Mouse (Mus musculus) hindbrain, embryonic 13.5 days (tissue): ENCODE measurements at regions not wholly inside any gene's neighbourhood (a gene's known extent, or its start where the extent isn't known, plus 50 kb on each side); places are given as distances from the start of the nearest gene placed in this dataset.
A peak's percentile ranks its signal among the peaks of the same experiment; 100 is the strongest.

Experiments used
- ATAC-seq: fragments of 200-750 bp; cut with Nextera tagmentation; 2 replicates; pipeline ENCODE4 v1.8.0; 2017; ENCODE audit warnings: moderate TSS enrichment; ENCODE audit not compliant: low FRiP score
- H3K27ac ChIP-seq: fragments of 300-500 bp; sonication (generic); 2 replicates; pipeline ENCODE4 v1.5.1; 2015; ENCODE audit warnings: inconsistent platforms, mild to moderate bottlenecking, moderate library complexity
- H3K27me3 ChIP-seq: fragments of 300-500 bp; sonication (generic); 2 replicates; pipeline ENCODE4 v1.6.1; 2015; ENCODE audit warnings: mild to moderate bottlenecking, inconsistent platforms
- H3K36me3 ChIP-seq: fragments of 300-500 bp; sonication (generic); 2 replicates; pipeline ENCODE4 v1.6.1; 2015; ENCODE audit warnings: mild to moderate bottlenecking, inconsistent platforms
- H3K4me1 ChIP-seq: fragments of 300-500 bp; sonication (generic); replicated peaks from 2 replicates; pipeline ENCODE4 v1.6.1; 2015; ENCODE audit warnings: inconsistent platforms
- H3K4me2 ChIP-seq: fragments of 300-500 bp; sonication (generic); 2 replicates; pipeline ENCODE4 v1.6.1; 2015; ENCODE audit warnings: inconsistent platforms, mild to moderate bottlenecking, moderate library complexity
- H3K4me3 ChIP-seq: fragments of 300-500 bp; sonication (generic); 2 replicates; pipeline ENCODE4 v1.5.1; 2015; ENCODE audit warnings: mild to moderate bottlenecking, inconsistent platforms
- H3K9ac ChIP-seq: fragments of 300-500 bp; sonication (generic); 2 replicates; pipeline ENCODE4 v1.6.1; 2015; ENCODE audit warnings: mild to moderate bottlenecking, inconsistent platforms
- H3K9me3 ChIP-seq: fragments of 300-500 bp; sonication (generic); 2 replicates; pipeline ENCODE4 v1.6.1; 2016; ENCODE audit warnings: inconsistent platforms
- WGBS: fragments of 180-500 bp; shearing (Covaris S2); methylation state at CpG from one replicate; pipeline ENCODE4 v1.1.7; 2015; 5-methylcytosine and 5-hydroxymethylcytosine counted together

- no peak for ATAC-seq
- Histone ChIP-seq H3K4me1 (peaks cover 8% of the 10 kb centered on the region; the same call in 1 of the 2 replicates), H3K27ac (no peak overlapping the region), H3K36me3 (no peaks in the 10 kb centered on the region), H3K4me3 (no peak overlapping the region), H3K9ac (no peak overlapping the region), H3K9me3 (no peaks in the 10 kb centered on the region), H3K27me3 (no peaks in the 10 kb centered on the region), H3K4me2 (no peak overlapping the region)
- WGBS = 82% methylated on average over 10 of the region's 10 CpGs
These were observed 301.9 kb downstream of the Fut8 start for GRCm38 (mm10) chr12:77539661-77540431.

GRCm38 (mm10) chr12:77541051-77541765, 303.3 kb downstream of the Fut8 start:
- no peak overlapping the region for H3K27ac ChIP-seq
- no peaks in the 10 kb centered on the region for H3K9me3 ChIP-seq
- no peak for ATAC-seq
- no peak overlapping the region for H3K4me2 ChIP-seq
- H3K36me3 ChIP-seq = no peaks in the 10 kb centered on the region
- H3K9ac ChIP-seq = no peak overlapping the region
- WGBS = 86% methylated on average over 10 of the region's 10 CpGs
- peaks cover 8% of the 10 kb centered on the region; the same call in 1 of the 2 replicates for H3K4me1 ChIP-seq
- H3K4me3 ChIP-seq = no peak overlapping the region
- no peaks in the 10 kb centered on the region for H3K27me3 ChIP-seq

- peaks cover 8% of the 10 kb centered on the region; the same call in 1 of the 2 replicates for H3K4me1 ChIP-seq
- no peak overlapping the region for H3K27ac ChIP-seq
- H3K36me3 ChIP-seq = no peaks in the 10 kb centered on the region
- WGBS = 88% methylated on average over 4 of the region's 4 CpGs
- no peak overlapping the region for H3K4me2 ChIP-seq
- H3K27me3 ChIP-seq = no peaks in the 10 kb centered on the region
- no peak overlapping the region for H3K4me3 ChIP-seq
- no peak for ATAC-seq
- no peaks in the 10 kb centered on the region for H3K9me3 ChIP-seq
- no peak overlapping the region for H3K9ac ChIP-seq
These were observed 303.9 kb downstream of the Fut8 start for GRCm38 (mm10) chr12:77541826-77542225.

- WGBS = 89% methylated on average over 6 of the region's 6 CpGs
- ATAC-seq = no peak
- H3K9me3 ChIP-seq = no peaks in the 10 kb centered on the region
These were observed 305.7 kb downstream of the Fut8 start for GRCm38 (mm10) chr12:77543651-77544050.

GRCm38 (mm10) chr12:77546165-77546564, 308.2 kb downstream of the Fut8 start:
- Histone ChIP-seq H3K4me2 (no peak overlapping the region), H3K27me3 (no peaks in the 10 kb centered on the region), H3K36me3 (no peaks in the 10 kb centered on the region), H3K9me3 (no peaks in the 10 kb centered on the region), H3K27ac (no peak overlapping the region), H3K4me1 (no peaks in the 10 kb centered on the region), H3K4me3 (no peak overlapping the region), H3K9ac (no peak overlapping the region)
- 40% methylated on average over 2 of the region's 2 CpGs for WGBS
- ATAC-seq = no peak

More at GRCm38 (mm10) chr12:77543651-77544050, 305.7 kb downstream of the Fut8 start:
- Histone ChIP-seq H3K27me3 (no peaks in the 10 kb centered on the region), H3K4me2 (no peak overlapping the region), H3K9ac (no peak overlapping the region), H3K36me3 (no peaks in the 10 kb centered on the region), H3K4me3 (no peak overlapping the region), H3K27ac (no peak overlapping the region), H3K4me1 (peaks cover 4% of the 10 kb centered on the region; the same call in 1 of the 2 replicates)

GRCm38 (mm10) chr12:77568286-77568685, 330.4 kb downstream of the Fut8 start:
- no peak overlapping the region for H3K4me2 ChIP-seq
- peak; percentile 71 for ATAC-seq
- H3K4me3 ChIP-seq = no peak overlapping the region
- H3K36me3 ChIP-seq = no peaks in the 10 kb centered on the region
- peaks cover 12% of the 10 kb centered on the region for H3K27me3 ChIP-seq
- H3K27ac ChIP-seq = no peak overlapping the region
- 8% methylated on average over 3 of the region's 3 CpGs for WGBS
- H3K9me3 ChIP-seq = no peaks in the 10 kb centered on the region
- H3K9ac ChIP-seq = no peak overlapping the region
- H3K4me1 ChIP-seq = peaks cover 5% of the 10 kb centered on the region; the same call in 1 of the 2 replicates

GRCm38 (mm10) chr12:77570501-77570900, 332.6 kb downstream of the Fut8 start:
- Histone ChIP-seq H3K4me1 (peaks cover 5% of the 10 kb centered on the region; the same call in 1 of the 2 replicates), H3K27ac (no peak overlapping the region), H3K4me2 (no peak overlapping the region), H3K4me3 (no peak overlapping the region), H3K9ac (no peak overlapping the region), H3K36me3 (no peaks in the 10 kb centered on the region), H3K27me3 (peaks cover 14% of the 10 kb centered on the region), H3K9me3 (no peaks in the 10 kb centered on the region)
- no peak for ATAC-seq
- 89% methylated on average over 3 of the region's 3 CpGs for WGBS

- H3K9me3 ChIP-seq = no peaks in the 10 kb centered on the region
- H3K36me3 ChIP-seq = no peaks in the 10 kb centered on the region
- H3K4me3 ChIP-seq = no peak overlapping the region
- H3K4me1 ChIP-seq = peaks cover 5% of the 10 kb centered on the region; the same call in 1 of the 2 replicates
- H3K4me2 ChIP-seq = no peak overlapping the region
- H3K9ac ChIP-seq = no peak overlapping the region
- H3K27me3 ChIP-seq = peaks cover 14% of the 10 kb centered on the region
- H3K27ac ChIP-seq = no peak overlapping the region
- no peak for ATAC-seq
- 87% methylated on average over 5 of the region's 5 CpGs for WGBS
These were observed 333.1 kb downstream of the Fut8 start for GRCm38 (mm10) chr12:77571071-77571470.

GRCm38 (mm10) chr12:77575046-77575445, 337.1 kb downstream of the Fut8 start:
- H3K9ac ChIP-seq = no peak overlapping the region
- ATAC-seq = no peak
- H3K27ac ChIP-seq = no peak overlapping the region
- H3K4me3 ChIP-seq = no peak overlapping the region
- H3K4me2 ChIP-seq = no peak overlapping the region
- WGBS = 83% methylated on average over 3 of the region's 3 CpGs
- peaks cover 5% of the 10 kb centered on the region; the same call in 1 of the 2 replicates for H3K4me1 ChIP-seq
- H3K36me3 ChIP-seq = no peaks in the 10 kb centered on the region
- H3K9me3 ChIP-seq = no peaks in the 10 kb centered on the region
- H3K27me3 ChIP-seq = peaks cover 3% of the 10 kb centered on the region; the same call in 1 of the 2 replicates

- whole genome bisulfite sequencing = 41% methylated on average over 2 of the region's 2 CpGs
- Histone ChIP-seq H3K4me2 (no peak overlapping the region), H3K9ac (no peak overlapping the region), H3K27me3 (no peaks in the 10 kb centered on the region), H3K4me3 (no peak overlapping the region), H3K4me1 (no peaks in the 10 kb centered on the region), H3K36me3 (no peaks in the 10 kb centered on the region), H3K9me3 (no peaks in the 10 kb centered on the region), H3K27ac (no peak overlapping the region)
- ATAC-seq = no peak
These were observed 350.4 kb downstream of the Fut8 start for GRCm38 (mm10) chr12:77588297-77588696.

- H3K4me3 ChIP-seq = no peak overlapping the region
- H3K4me2 ChIP-seq = no peak overlapping the region
- no peaks in the 10 kb centered on the region for H3K36me3 ChIP-seq
- 69% methylated on average over 5 of the region's 5 CpGs for WGBS
- H3K9me3 ChIP-seq = no peaks in the 10 kb centered on the region
- H3K9ac ChIP-seq = no peak overlapping the region
- no peak for ATAC-seq
- no peak overlapping the region for H3K27ac ChIP-seq
- H3K27me3 ChIP-seq = no peaks in the 10 kb centered on the region
- H3K4me1 ChIP-seq = no peaks in the 10 kb centered on the region
These were observed 351.5 kb downstream of the Fut8 start for GRCm38 (mm10) chr12:77589416-77589815.

GRCm38 (mm10) chr12:77594092-77594491, 356.2 kb downstream of the Fut8 start:
- no peaks in the 10 kb centered on the region for H3K9me3 ChIP-seq
- H3K36me3 ChIP-seq = no peaks in the 10 kb centered on the region
- ATAC-seq = no peak
- no peak overlapping the region for H3K9ac ChIP-seq
- no peak overlapping the region for H3K4me3 ChIP-seq
- H3K27me3 ChIP-seq = no peaks in the 10 kb centered on the region
- H3K27ac ChIP-seq = no peak overlapping the region
- WGBS = 97% methylated on average over 1 of the region's 1 CpGs
- no peak overlapping the region for H3K4me2 ChIP-seq
- peaks cover 12% of the 10 kb centered on the region for H3K4me1 ChIP-seq
